Mouse (Mus musculus): Measurements from ENCODE around the gene Cipc. TPM values are rescaled to one million over a fixed set of nuclear protein-coding genes. Genes with fewer than 3 reads are reported as not detected.

The Cipc gene
- total RNA-seq, 2 experiments from 2014 or later = 24.4 to 24.7 TPM

- peak; percentile 85 to 90 for DNase-seq
Observed at GRCm38 (mm10) chr12:86931919-86932574, 14.8 kb upstream of the Cipc start.

GRCm38 (mm10) chr12:86932575-86932952 is 14.3 kb upstream of the Cipc start:
- DNase-seq = peak in 1 of 2 experiments; percentile 50

DNA sequence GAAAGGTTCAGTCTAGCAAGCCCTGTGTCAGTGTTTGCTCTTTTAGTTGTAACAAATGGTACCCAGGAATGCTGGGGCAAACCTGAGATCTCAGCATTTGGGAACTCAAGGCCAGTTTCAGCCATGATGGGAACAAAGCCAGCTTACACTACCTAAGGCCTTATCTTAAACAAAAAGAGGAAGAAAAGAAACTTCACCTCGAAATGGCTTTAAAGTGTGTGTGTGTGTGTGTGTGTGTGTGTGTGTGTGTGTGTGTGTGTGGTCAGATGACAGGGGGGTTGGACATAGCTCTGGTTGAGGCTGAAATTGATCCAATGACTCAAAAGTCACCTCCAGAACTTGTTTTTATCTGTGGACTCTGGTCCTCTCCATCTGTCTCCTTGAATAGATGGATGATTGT is 12.1 kb upstream of the Cipc start:
- no peak for DNase-seq

DNA sequence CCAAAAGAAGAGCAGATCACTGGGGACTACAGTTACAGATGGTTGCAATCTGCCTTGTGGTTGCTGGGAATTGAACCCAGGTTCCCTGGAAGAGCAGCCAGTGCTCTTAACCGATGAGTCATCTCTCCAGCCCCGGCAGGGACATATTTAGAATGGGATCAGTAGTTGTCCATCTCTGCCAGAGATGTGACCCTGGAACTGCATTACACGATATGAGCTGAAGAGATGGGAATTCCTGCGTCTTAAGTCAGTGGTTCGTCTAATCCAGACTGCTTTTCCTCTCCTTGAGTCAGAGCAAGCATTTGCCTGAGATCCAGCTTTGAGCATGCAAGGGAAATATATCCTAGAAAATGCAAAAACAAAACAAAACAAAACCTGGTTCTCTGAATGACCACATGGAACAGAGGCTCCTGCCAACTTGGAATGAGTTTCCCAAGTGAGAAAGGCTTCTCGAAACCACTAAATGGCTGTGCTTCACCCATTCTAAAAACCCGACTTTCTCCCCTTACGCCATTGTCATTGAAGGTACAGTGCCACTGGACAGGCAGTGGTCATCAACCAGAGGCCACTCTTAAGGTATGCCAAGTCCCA is 11.1 kb upstream of the Cipc start:
- peak in 1 of 2 experiments; percentile 37 for DNase-seq

GRCm38 (mm10) chr12:86936587-86937343 is 10.1 kb upstream of the Cipc start:
- no peak for DNase-seq

- no peak for DNase-seq
Observed at GRCm38 (mm10) chr12:86938571-86938970, 8.3 kb upstream of the Cipc start.

DNA sequence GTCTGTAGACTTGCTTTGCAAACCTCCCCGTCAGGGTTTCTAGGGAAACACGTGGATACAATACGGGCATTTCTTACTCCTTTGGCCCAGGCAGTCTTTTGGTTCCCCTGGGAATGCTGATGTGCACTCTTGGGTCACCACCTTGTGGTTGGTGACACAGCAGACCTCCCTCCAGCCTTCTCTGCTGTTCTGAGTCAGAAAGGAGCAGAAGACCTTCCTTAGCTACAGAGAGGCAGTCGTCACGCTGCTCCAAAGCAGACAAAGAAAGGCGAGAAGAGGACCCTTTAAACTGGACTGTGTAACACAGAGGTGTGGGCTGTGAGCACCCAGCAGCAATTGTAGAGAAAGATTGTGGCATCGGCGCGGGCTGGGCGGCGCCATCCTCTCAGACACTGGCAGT is 5.7 kb upstream of the Cipc start:
- no peak for DNase-seq

- no peak for DNase-seq
Observed at GRCm38 (mm10) chr12:86941734-86942486, 4.9 kb upstream of the Cipc start.

DNA sequence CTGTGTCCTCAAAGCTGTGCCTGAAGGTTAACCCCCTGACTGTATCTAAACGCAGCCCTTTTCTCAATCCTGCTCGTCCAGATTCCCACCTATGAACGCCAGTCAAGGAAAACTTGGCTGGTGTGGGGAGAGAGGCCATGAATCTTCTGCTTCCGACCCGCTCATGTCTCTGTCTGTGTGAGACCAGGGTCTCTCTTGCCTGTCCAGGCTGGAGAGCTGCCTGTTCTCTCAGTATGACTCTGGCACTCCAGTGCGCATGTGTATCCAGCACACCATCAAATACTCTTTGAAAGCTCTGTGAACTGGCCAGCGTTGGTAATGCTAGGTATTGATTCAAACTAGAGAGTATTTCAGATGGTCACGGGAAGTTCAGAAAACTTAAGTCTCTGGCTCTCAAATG is 3.4 kb upstream of the Cipc start:
- no peak for DNase-seq

GRCm38 (mm10) chr12:86945126-86945525 is 1.7 kb upstream of the Cipc start:
- DNase-seq = peak; percentile 63 to 76

GRCm38 (mm10) chr12:86946301-86946781 is 502 bp upstream of the Cipc start:
- no peak for DNase-seq

GRCm38 (mm10) chr12:86947681-86948401 is 998 bp downstream of the Cipc start:
- DNase-seq = peak; percentile 61 to 75

DNA sequence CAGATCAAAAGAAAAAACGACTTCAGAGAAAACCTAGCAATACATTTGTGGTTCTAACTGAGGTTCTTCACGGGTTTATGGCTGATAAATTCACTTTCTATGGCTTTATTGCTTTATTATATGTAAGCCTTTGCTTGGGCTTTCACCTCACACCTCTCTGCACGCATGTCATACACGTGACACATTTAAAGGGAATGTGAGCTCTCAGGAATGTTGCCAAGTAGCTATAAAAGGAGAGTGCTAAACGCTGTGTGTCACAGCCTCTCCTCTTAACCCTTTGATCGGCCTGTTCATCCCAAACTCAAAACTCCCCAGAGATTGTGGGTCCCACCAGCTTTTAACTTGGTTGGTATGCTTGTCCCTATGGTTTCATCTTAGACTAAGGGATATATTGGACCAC is 1.8 kb downstream of the Cipc start:
- peak in 1 of 2 experiments; percentile 52 for DNase-seq

DNA sequence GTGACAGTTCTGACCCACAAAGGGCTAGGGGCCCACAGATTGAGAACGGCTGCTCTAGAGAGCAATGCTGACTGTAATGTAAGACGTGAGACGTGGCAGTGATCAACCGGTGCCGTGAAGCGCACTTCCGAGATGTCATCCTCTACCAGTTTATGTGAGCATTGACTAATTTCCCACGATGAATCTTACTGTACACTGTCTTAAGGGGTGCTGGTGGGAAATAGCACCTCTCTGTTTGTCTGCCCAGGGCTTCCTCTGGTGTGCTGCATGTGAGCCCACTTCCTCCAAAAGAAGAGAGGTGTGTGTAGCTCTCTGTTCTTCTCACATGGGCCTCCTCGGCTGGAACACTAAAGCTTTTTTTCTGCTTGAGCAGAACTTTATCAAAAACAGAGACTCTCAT is 2.7 kb downstream of the Cipc start:
- DNase-seq = no peak

- DNase-seq = no peak
Observed at GRCm38 (mm10) chr12:86950161-86950960, 3.5 kb downstream of the Cipc start.

- DNase-seq = no peak
Observed at GRCm38 (mm10) chr12:86950961-86951360, 4.1 kb downstream of the Cipc start.

DNA sequence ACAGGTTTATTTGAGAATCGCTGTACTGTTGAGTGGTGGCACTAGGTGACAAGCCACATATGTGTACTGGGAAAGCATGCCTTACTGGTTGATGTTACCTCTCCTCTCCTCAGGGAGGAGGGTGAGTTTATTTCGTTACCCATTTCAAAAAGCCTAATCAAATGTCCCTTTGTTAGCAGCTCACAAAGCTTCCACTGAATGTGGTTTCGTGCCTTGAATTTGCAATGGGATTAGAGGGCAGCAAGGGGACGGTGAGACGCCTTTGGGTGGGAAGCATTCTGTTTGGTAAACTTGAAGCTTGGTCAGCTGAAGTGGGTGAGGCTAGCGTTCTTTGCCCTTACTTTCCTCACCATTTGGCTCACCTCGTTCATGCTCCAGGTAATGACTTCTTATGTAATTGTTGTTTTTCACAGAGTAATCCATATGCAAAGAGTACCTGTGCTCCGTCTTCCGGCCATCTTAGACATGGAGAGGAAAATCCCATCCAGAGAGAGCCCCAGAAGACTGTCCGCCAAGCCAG is 5.5 kb downstream of the Cipc start:
- no peak for DNase-seq

GRCm38 (mm10) chr12:86955894-86956293 is 9.1 kb downstream of the Cipc start:
- DNase-seq = no peak

DNA sequence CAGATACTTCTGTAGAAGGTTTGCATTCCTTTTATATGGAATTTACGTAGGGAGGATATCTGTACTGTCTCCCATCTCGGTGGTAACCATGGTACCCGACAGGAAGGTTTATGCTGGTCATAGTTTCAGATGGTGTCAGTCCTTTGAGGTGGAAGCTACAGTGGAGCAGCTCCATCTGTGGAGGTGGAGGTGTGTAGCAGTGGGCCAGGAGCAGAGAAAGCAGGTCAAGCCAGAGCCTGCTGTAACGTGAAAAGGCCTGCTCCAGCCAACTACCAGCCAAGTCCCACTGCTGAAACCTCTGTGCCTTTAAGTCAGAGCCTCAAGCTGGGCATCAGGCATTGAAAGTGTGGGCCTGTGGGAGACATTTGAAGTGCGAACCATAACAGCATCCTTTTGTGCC is 11.7 kb downstream of the Cipc start:
- no peak for DNase-seq

DNA sequence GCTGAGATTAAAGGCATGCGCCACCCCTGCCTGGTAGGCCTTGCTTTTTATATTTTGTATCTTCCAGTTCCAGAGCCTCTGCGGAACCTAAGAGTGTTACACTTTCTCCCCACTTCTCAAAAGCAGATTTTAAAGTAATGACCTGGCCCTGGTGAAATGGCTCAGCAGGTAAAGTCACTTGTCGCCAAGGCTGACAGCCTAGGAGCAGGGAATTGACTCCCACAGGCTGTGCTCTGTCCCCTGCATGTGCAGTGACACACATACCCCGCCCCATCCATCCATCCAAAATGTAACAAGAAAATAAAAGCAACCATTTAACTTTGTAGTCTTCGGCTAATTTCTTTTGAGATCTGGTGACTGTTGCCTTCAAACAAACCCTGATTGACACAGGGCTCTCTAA is 12.8 kb downstream of the Cipc start:
- DNase-seq = no peak

GRCm38 (mm10) chr12:86960138-86960537 is 13.3 kb downstream of the Cipc start:
- no peak for DNase-seq

All from adrenal gland, postnatal 36 days (tissue).